Mouse (Mus musculus) lung, adult 2 months (tissue): ENCODE data around the gene Ddi2.

Experiments used
- CTCF ChIP-seq: fragments of 200-500 bp; IDR thresholded peaks from 2 replicates; pipeline ENCODE4 v1.5.1; 2011; ENCODE audit warnings: mild to moderate bottlenecking, low read length, control low read depth; ENCODE audit not compliant: insufficient read depth
- POLR2A ChIP-seq: fragments of 200-500 bp; IDR thresholded peaks from 2 replicates; pipeline ENCODE4 v1.6.1; 2011; ENCODE audit warnings: low read depth, mild to moderate bottlenecking, control low read depth, low read length, borderline replicate concordance; ENCODE audit errors: extremely low read depth

DNA sequence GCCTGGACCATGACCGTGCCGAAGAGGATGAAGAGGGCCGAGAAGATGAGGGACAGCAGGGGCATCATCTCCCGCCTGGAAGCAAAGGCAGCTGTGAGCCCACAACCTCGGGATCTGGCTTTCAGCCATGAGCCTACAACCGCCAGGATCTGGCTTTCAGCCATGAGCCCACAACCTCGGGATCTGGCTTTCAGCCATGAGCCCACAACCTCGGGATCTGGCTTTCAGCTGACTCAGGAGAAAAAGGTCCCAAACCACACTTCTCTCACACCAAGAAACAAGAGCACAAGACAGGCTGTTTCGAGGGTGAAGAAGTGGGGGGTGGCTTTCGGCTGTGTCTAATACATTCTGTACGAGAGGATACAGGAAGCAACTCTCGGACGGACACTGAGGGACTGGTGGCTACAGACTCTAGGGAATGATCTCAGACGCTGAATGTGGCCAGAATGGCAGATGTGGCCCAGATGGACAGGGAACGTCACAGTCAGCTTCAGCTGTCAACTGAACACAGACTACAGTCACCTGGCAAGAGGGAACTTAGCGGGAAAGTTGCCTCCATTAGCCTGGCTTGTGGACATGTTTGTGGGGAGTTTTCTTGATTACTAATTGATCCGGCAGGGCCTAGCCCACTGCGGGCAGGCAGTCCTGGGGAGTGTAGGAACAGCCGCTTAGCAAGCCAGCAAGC is 43.6 kb upstream of the Ddi2 start:
- TF ChIP-seq CTCF (no peak), POLR2A (no peak)
